Comparison of ENCODE assay signal across 8 mouse cellular contexts in genomic region chr8:71707874-71708273, GRCm38 (mm10). TPM values are rescaled to one million over a fixed set of nuclear protein-coding genes. Genes with fewer than 3 reads are reported as not detected.
DNase-seq lines count a peak whose midpoint lies in the region; ATAC-seq and TF ChIP-seq lines count a peak whose summit lies in the region.

No protein-coding gene starts in this region.

- no peak for TF ChIP-seq POLR2A in bone marrow macrophage, adult 2 months (IDR thresholded peaks at IDR 0.05; ENCODE audit: borderline replicate concordance, low read depth, low read length)

- H3K27me3 ChIP-seq in forebrain, embryonic 11.5 days (ENCODE audit: control insufficient read depth, insufficient read depth, low read length), result peaks cover 12% of the 10 kb centered on the region
- peaks cover 8% of the 10 kb centered on the region for H3K27me3 ChIP-seq in forebrain, embryonic 16.5 days (replicated peaks; ENCODE audit: control insufficient read depth, insufficient read depth, low read length)
- peaks cover 71% of the 10 kb centered on the region for H3K27me3 ChIP-seq in midbrain, embryonic 10.5 days (ENCODE audit: low read depth, poor library complexity, severe bottlenecking)
- peaks cover 45% of the 10 kb centered on the region for H3K27me3 ChIP-seq in midbrain, embryonic 13.5 days
- peaks cover 94% of the 10 kb centered on the region for H3K27me3 ChIP-seq in limb, embryonic 10.5 days (ENCODE audit: low read depth, poor library complexity, severe bottlenecking)

- 0 out of 2 replicates have a peak, but pooled peaks have one; percentile 35 for TF ChIP-seq CTCF in bone marrow macrophage, adult 2 months (IDR thresholded peaks at IDR 0.05; ENCODE audit: low read depth, low read length)

- H3K27ac ChIP-seq in forebrain, embryonic 11.5 days (ENCODE audit: low read depth, low read length), result no peak overlapping the region
- no peak overlapping the region for H3K27ac ChIP-seq in forebrain, embryonic 16.5 days (ENCODE audit: low read length)
- no peak overlapping the region for H3K27ac ChIP-seq in midbrain, embryonic 10.5 days (replicated peaks)
- H3K27ac ChIP-seq in midbrain, embryonic 13.5 days, result no peak overlapping the region
- no peak overlapping the region for H3K27ac ChIP-seq in bone marrow macrophage, adult 2 months (ENCODE audit: insufficient read depth, low read depth, low read length)
- H3K27ac ChIP-seq in limb, embryonic 10.5 days, result no peak overlapping the region

- WGBS in forebrain, embryonic 11.5 days, result 33% methylated on average over 8 of the region's 8 CpGs
- WGBS in forebrain, embryonic 16.5 days, result 34% methylated on average over 8 of the region's 8 CpGs
- 34% methylated on average over 8 of the region's 8 CpGs for WGBS in midbrain, embryonic 10.5 days
- WGBS in midbrain, embryonic 13.5 days, result 32% methylated on average over 8 of the region's 8 CpGs
- 34% methylated on average over 8 of the region's 8 CpGs for WGBS in limb, embryonic 10.5 days

- no peak overlapping the region for H3K4me2 ChIP-seq in forebrain, embryonic 11.5 days (ENCODE audit: low read depth, low read length, severe bottlenecking)
- H3K4me2 ChIP-seq in forebrain, embryonic 16.5 days (ENCODE audit: low read length), result no peak overlapping the region
- no peak overlapping the region for H3K4me2 ChIP-seq in midbrain, embryonic 13.5 days (replicated peaks)

- H3K9me3 ChIP-seq in forebrain, embryonic 11.5 days (ENCODE audit: control insufficient read depth, low read length), result no peaks in the 10 kb centered on the region
- H3K9me3 ChIP-seq in forebrain, embryonic 16.5 days (ENCODE audit: control insufficient read depth, low read length), result no peaks in the 10 kb centered on the region
- H3K9me3 ChIP-seq in midbrain, embryonic 10.5 days (replicated peaks), result no peaks in the 10 kb centered on the region
- no peaks in the 10 kb centered on the region for H3K9me3 ChIP-seq in midbrain, embryonic 13.5 days
- no peaks in the 10 kb centered on the region for H3K9me3 ChIP-seq in limb, embryonic 10.5 days (replicated peaks)

- 0 out of 2 replicates have a peak, but pooled peaks cover 2% of the 10 kb centered on the region for H3K4me1 ChIP-seq in forebrain, embryonic 11.5 days (replicated peaks; ENCODE audit: control insufficient read depth, insufficient read depth, low read length)
- peaks cover 4% of the 10 kb centered on the region; the same call in 1 of the 2 replicates for H3K4me1 ChIP-seq in forebrain, embryonic 16.5 days (replicated peaks; ENCODE audit: control insufficient read depth, insufficient read depth, low read length)
- H3K4me1 ChIP-seq in midbrain, embryonic 10.5 days, result peaks cover 16% of the 10 kb centered on the region
- peaks cover 12% of the 10 kb centered on the region for H3K4me1 ChIP-seq in midbrain, embryonic 13.5 days (replicated peaks)
- H3K4me1 ChIP-seq in bone marrow macrophage, adult 2 months (ENCODE audit: control insufficient read depth, insufficient read depth, low read length), result no peaks in the 10 kb centered on the region
- peaks cover 10% of the 10 kb centered on the region for H3K4me1 ChIP-seq in limb, embryonic 10.5 days

- H3K36me3 ChIP-seq in forebrain, embryonic 11.5 days (ENCODE audit: control insufficient read depth, insufficient read depth, low read length), result no peaks in the 10 kb centered on the region
- H3K36me3 ChIP-seq in forebrain, embryonic 16.5 days (ENCODE audit: control insufficient read depth, insufficient read depth), result peaks cover 3% of the 10 kb centered on the region; the same call in 1 of the 2 replicates
- H3K36me3 ChIP-seq in midbrain, embryonic 10.5 days, result peaks cover 6% of the 10 kb centered on the region; the same call in 1 of the 2 replicates
- peaks cover 31% of the 10 kb centered on the region for H3K36me3 ChIP-seq in midbrain, embryonic 13.5 days
- no peaks in the 10 kb centered on the region for H3K36me3 ChIP-seq in limb, embryonic 10.5 days

- no peak overlapping the region for H3K4me3 ChIP-seq in forebrain, embryonic 11.5 days (ENCODE audit: low read depth, low read length)
- H3K4me3 ChIP-seq in forebrain, embryonic 16.5 days (replicated peaks; ENCODE audit: low read length), result no peak overlapping the region
- no peak overlapping the region for H3K4me3 ChIP-seq in midbrain, embryonic 10.5 days
- no peak overlapping the region for H3K4me3 ChIP-seq in midbrain, embryonic 13.5 days (replicated peaks)
- H3K4me3 ChIP-seq in bone marrow macrophage, adult 2 months (ENCODE audit: insufficient read depth, low read length), result no peak overlapping the region
- no peak overlapping the region for H3K4me3 ChIP-seq in limb, embryonic 10.5 days

- no peak overlapping the region for H3K9ac ChIP-seq in forebrain, embryonic 11.5 days (ENCODE audit: low read length)
- no peak overlapping the region for H3K9ac ChIP-seq in forebrain, embryonic 16.5 days (replicated peaks; ENCODE audit: low read depth, low read length)
- no peak overlapping the region for H3K9ac ChIP-seq in midbrain, embryonic 13.5 days (replicated peaks)

- peak; percentile 76 for DNase-seq in forebrain, embryonic 11.5 days (ENCODE audit: low spot score)
- DNase-seq in midbrain, embryonic 10.5 days (ENCODE audit: low spot score), result peak; percentile 57
- peak; percentile 57 for DNase-seq in limb, embryonic 10.5 days (ENCODE audit: low spot score)
- DNase-seq in right cerebral cortex, postnatal 25 days, result peak; percentile 50
- no peak for DNase-seq in urinary bladder, postnatal 36 days (ENCODE audit: low spot score in 2 of 2)

- no peak for ATAC-seq in forebrain, embryonic 11.5 days (replicated peaks; ENCODE audit: low FRiP score)
- ATAC-seq in forebrain, embryonic 16.5 days, result no peak
- no peak for ATAC-seq in midbrain, embryonic 13.5 days

RNA-seq across cellular contexts. Expression of gene B3gnt3, which starts 6.3 kb away (rescaled TPM):
- 0.51 and 0.64 TPM in 2 replicates for polyA plus RNA-seq in forebrain, embryonic 11.5 days (2014; fragmentation: Nextera tagmentation; extraction: Ambion mirVana)
- polyA plus RNA-seq in forebrain, embryonic 16.5 days (2015; fragmentation: Nextera tagmentation; extraction: Ambion mirVana), result 0.58 and 0.68 TPM in 2 replicates
- polyA plus RNA-seq in midbrain, embryonic 10.5 days (2016; fragmentation: Nextera tagmentation; extraction: Ambion mirVana), result 0.67 and 0.89 TPM in 2 replicates
- 0.28 and 0.31 TPM in 2 replicates for polyA plus RNA-seq in midbrain, embryonic 13.5 days (2015; fragmentation: Nextera tagmentation; extraction: Ambion mirVana)
- 23.7 and 24.1 TPM in 2 replicates for polyA plus RNA-seq in bone marrow macrophage, adult 2 months (2012; ENCODE audit: insufficient read depth, insufficient read length, missing spikeins)
- polyA plus RNA-seq in limb, embryonic 10.5 days (2016; fragmentation: Nextera tagmentation; extraction: Ambion mirVana), result 0.67 and 1.2 TPM in 2 replicates

RNA-seq across cellular contexts. Expression of gene Fcho1, which starts 17.6 kb away (rescaled TPM):
- polyA plus RNA-seq in forebrain, embryonic 11.5 days (2014; fragmentation: Nextera tagmentation; extraction: Ambion mirVana), result 21.3 and 23.2 TPM in 2 replicates
- polyA plus RNA-seq in forebrain, embryonic 16.5 days (2015; fragmentation: Nextera tagmentation; extraction: Ambion mirVana), result 72.4 and 100 TPM in 2 replicates
- 17.7 and 25.4 TPM in 2 replicates for polyA plus RNA-seq in midbrain, embryonic 10.5 days (2016; fragmentation: Nextera tagmentation; extraction: Ambion mirVana)
- 63.9 and 65.5 TPM in 2 replicates for polyA plus RNA-seq in midbrain, embryonic 13.5 days (2015; fragmentation: Nextera tagmentation; extraction: Ambion mirVana)
- polyA plus RNA-seq in bone marrow macrophage, adult 2 months (2012; ENCODE audit: insufficient read depth, insufficient read length, missing spikeins), result 7.2 and 8.8 TPM in 2 replicates
- polyA plus RNA-seq in limb, embryonic 10.5 days (2016; fragmentation: Nextera tagmentation; extraction: Ambion mirVana), result 2.2 and 4.3 TPM in 2 replicates

RNA-seq across cellular contexts. Expression of gene Insl3, which starts 18.9 kb away (rescaled TPM):
- not detected in 2 replicates for polyA plus RNA-seq in forebrain, embryonic 11.5 days (2014; fragmentation: Nextera tagmentation; extraction: Ambion mirVana)
- not detected in 2 replicates for polyA plus RNA-seq in forebrain, embryonic 16.5 days (2015; fragmentation: Nextera tagmentation; extraction: Ambion mirVana)
- polyA plus RNA-seq in midbrain, embryonic 10.5 days (2016; fragmentation: Nextera tagmentation; extraction: Ambion mirVana), result 0.30 and 0.37 TPM in 2 replicates
- polyA plus RNA-seq in midbrain, embryonic 13.5 days (2015; fragmentation: Nextera tagmentation; extraction: Ambion mirVana), result 0.70 and 0.79 TPM in 2 replicates
- polyA plus RNA-seq in bone marrow macrophage, adult 2 months (2012; ENCODE audit: insufficient read depth, insufficient read length, missing spikeins), result 5.0 and 5.1 TPM in 2 replicates
- 0.53 and 0.76 TPM in 2 replicates for polyA plus RNA-seq in limb, embryonic 10.5 days (2016; fragmentation: Nextera tagmentation; extraction: Ambion mirVana)

RNA-seq across cellular contexts. Expression of gene Jak3, which starts 31.8 kb away (rescaled TPM):
- 2.3 TPM in 2 replicates for polyA plus RNA-seq in forebrain, embryonic 11.5 days (2014; fragmentation: Nextera tagmentation; extraction: Ambion mirVana)
- polyA plus RNA-seq in forebrain, embryonic 16.5 days (2015; fragmentation: Nextera tagmentation; extraction: Ambion mirVana), result 3.4 and 4.1 TPM in 2 replicates
- 2.8 and 3.7 TPM in 2 replicates for polyA plus RNA-seq in midbrain, embryonic 10.5 days (2016; fragmentation: Nextera tagmentation; extraction: Ambion mirVana)
- 2.5 and 2.7 TPM in 2 replicates for polyA plus RNA-seq in midbrain, embryonic 13.5 days (2015; fragmentation: Nextera tagmentation; extraction: Ambion mirVana)
- 15.6 and 15.7 TPM in 2 replicates for polyA plus RNA-seq in bone marrow macrophage, adult 2 months (2012; ENCODE audit: insufficient read depth, insufficient read length, missing spikeins)
- 3.7 and 4.6 TPM in 2 replicates for polyA plus RNA-seq in limb, embryonic 10.5 days (2016; fragmentation: Nextera tagmentation; extraction: Ambion mirVana)

RNA-seq across cellular contexts. Expression of gene Unc13a, which starts 36.3 kb away (rescaled TPM):
- polyA plus RNA-seq in forebrain, embryonic 11.5 days (2014; fragmentation: Nextera tagmentation; extraction: Ambion mirVana), result 6.5 and 6.6 TPM in 2 replicates
- 23.1 and 33.6 TPM in 2 replicates for polyA plus RNA-seq in forebrain, embryonic 16.5 days (2015; fragmentation: Nextera tagmentation; extraction: Ambion mirVana)
- polyA plus RNA-seq in midbrain, embryonic 10.5 days (2016; fragmentation: Nextera tagmentation; extraction: Ambion mirVana), result 4.6 and 8.1 TPM in 2 replicates
- polyA plus RNA-seq in midbrain, embryonic 13.5 days (2015; fragmentation: Nextera tagmentation; extraction: Ambion mirVana), result 17.1 and 18.5 TPM in 2 replicates
- 1.0 and 1.3 TPM in 2 replicates for polyA plus RNA-seq in bone marrow macrophage, adult 2 months (2012; ENCODE audit: insufficient read depth, insufficient read length, missing spikeins)
- 0.40 and 0.51 TPM in 2 replicates for polyA plus RNA-seq in limb, embryonic 10.5 days (2016; fragmentation: Nextera tagmentation; extraction: Ambion mirVana)

Comparison
In these comparisons a context has a peak if more than half of its experiments do, and no peak if none do; other contexts are left out.
1. DNase-seq: peak in forebrain, embryonic 11.5 days (single experiment), midbrain, embryonic 10.5 days (single experiment), limb, embryonic 10.5 days (single experiment) and right cerebral cortex, postnatal 25 days (single experiment); none in urinary bladder, postnatal 36 days (0 of 2).
2. RNA of gene B3gnt3, which starts 6.3 kb away (polyA plus RNA-seq): 23.7 to 24.1 TPM in bone marrow macrophage, adult 2 months; 0.67 to 1.2 TPM in limb, embryonic 10.5 days, 0.67 to 0.89 TPM in midbrain, embryonic 10.5 days, 0.58 to 0.68 TPM in forebrain, embryonic 16.5 days, 0.51 to 0.64 TPM in forebrain, embryonic 11.5 days and 0.28 to 0.31 TPM in midbrain, embryonic 13.5 days; every median in the first group is over 10 times any median in the second.